Mouse (Mus musculus): ENCODE results near the gene Scaf1.

- TF ChIP-seq CTCF (IDR thresholded peaks at IDR 0.05; ENCODE audit: low read depth) (no peak), EP300 (IDR thresholded peaks at IDR 0.05; ENCODE audit: low read depth) (no peak)
Measured at GRCm38 (mm10) chr7:44957183-44957835, 58.9 kb downstream of the Scaf1 start.

Data from liver, embryonic 14.5 days (tissue).